Mouse (Mus musculus): ENCODE results near the gene Gm14085. TPM values are rescaled to one million over a fixed set of nuclear protein-coding genes. Genes with fewer than 3 reads are reported as not detected.
"Not testable (repeated sequence)": the region's sequence is repeated elsewhere in the genome, so short reads cannot be mapped to it uniquely, and the experiment has no call there.

The Gm14085 gene
- polyA plus RNA-seq, 1 experiment from 2014 or later: not detected

DNA sequence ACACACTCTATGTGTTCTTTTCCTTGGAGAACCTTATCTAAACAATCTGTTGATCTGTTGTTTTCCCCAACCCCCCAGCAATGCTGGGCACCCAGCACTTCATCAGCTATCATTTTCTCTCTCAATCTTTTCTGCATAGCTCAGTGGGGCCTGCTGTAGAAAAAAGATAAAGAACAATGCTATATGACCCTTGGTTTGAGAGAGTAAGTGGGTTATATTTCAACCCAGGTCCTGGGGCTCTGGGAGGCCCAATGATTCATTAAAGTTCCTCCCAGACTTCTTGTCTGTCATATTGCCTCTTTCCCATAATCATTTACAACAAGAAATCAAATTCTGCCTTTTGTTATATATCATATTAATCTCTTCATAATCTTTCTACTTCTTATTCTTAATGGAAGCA, 1.4 kb downstream of the Gm14085 start:
- H3K4me1 ChIP-seq; H3K9me3 ChIP-seq (replicated peaks); H3K36me3 ChIP-seq; H3K4me3 ChIP-seq; H3K9ac ChIP-seq; H3K4me2 ChIP-seq (replicated peaks); H3K27me3 ChIP-seq; H3K27ac ChIP-seq; ATAC-seq (ENCODE audit: low FRiP score): not testable (repeated sequence)

DNA sequence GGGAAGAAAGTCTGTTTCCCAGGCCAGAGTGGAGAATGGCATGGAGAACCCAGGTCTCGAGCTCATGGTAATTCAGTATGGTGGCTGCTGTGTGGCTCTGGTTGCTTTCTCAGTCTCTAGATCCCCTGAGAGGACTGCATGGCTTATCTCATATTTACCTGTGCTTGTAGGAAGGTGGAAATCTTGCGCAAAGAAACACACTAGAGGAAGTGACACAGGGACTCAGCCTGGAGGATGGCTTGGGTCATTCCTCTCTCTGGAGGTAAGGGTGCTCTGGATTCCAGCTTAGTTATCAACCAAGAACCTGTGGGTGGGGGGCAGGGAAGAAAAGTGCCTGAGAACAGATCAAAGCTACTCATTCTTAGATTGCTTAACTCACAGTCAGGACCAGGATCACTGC, 1.9 kb downstream of the Gm14085 start:
- no peak for ATAC-seq (ENCODE audit: low FRiP score)
- Histone ChIP-seq H3K4me1 (no peaks in the 10 kb centered on the region), H3K9ac (no peak overlapping the region), H3K4me2 (replicated peaks) (no peak overlapping the region), H3K9me3 (replicated peaks) (no peaks in the 10 kb centered on the region), H3K36me3 (no peaks in the 10 kb centered on the region), H3K27me3 (no peaks in the 10 kb centered on the region), H3K27ac (no peak overlapping the region), H3K4me3 (no peak overlapping the region)
- WGBS: 93% methylated on average over 2 of the region's 2 CpGs

DNA sequence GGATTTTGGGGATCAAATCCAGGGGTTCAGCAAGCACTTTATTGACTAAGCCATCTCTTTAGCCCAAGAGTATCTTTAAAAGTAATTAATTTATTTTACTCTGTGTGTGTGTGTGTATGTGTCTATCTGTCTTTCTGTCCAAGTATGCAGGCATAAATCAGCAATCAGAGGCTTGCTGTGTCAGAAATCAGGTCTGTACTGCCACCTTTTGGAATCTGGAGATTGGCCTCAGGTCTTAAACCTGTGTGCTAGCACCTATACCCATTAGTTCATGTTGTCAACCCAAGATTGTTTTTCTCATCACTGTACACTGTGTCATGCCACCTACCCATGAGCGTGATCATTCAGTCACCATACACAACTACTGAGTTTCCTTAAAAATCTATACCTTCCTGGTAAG, 45.0 kb downstream of the Gm14085 start:
- H3K4me2 ChIP-seq (replicated peaks); H3K36me3 ChIP-seq; H3K27me3 ChIP-seq; ATAC-seq (ENCODE audit: low FRiP score); H3K9ac ChIP-seq; H3K4me1 ChIP-seq; H3K9me3 ChIP-seq (replicated peaks); H3K27ac ChIP-seq; H3K4me3 ChIP-seq: not testable (repeated sequence)
- 92% methylated on average over 1 of the region's 1 CpGs for WGBS

DNA sequence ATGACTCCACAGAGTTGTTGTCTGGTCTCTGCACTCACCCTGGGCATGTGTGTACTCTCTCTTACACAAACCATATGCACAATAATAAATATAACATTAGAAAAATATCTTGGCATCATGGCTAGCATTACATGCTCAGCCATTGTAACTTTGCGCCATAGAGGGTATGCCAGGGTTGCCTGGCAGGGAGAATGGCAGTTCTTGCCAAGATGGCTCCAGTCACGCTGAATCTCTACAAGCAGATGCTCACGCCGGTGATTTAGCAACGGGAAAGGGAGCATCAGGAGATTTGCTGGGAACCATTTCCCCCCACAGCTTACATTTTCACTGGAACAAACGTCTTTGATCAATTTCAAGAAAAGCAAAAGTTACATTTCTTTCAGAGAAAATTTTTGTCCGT, 46.5 kb downstream of the Gm14085 start:
- H3K4me3 ChIP-seq: no peak overlapping the region
- no peak overlapping the region for H3K9ac ChIP-seq
- 92% methylated on average over 7 of the region's 7 CpGs for WGBS
- ATAC-seq (ENCODE audit: low FRiP score): no peak
- no peaks in the 10 kb centered on the region for H3K27me3 ChIP-seq
- H3K36me3 ChIP-seq: no peaks in the 10 kb centered on the region
- H3K4me1 ChIP-seq: no peaks in the 10 kb centered on the region
- no peaks in the 10 kb centered on the region for H3K9me3 ChIP-seq (replicated peaks)
- H3K4me2 ChIP-seq (replicated peaks): no peak overlapping the region
- no peak overlapping the region for H3K27ac ChIP-seq

DNA sequence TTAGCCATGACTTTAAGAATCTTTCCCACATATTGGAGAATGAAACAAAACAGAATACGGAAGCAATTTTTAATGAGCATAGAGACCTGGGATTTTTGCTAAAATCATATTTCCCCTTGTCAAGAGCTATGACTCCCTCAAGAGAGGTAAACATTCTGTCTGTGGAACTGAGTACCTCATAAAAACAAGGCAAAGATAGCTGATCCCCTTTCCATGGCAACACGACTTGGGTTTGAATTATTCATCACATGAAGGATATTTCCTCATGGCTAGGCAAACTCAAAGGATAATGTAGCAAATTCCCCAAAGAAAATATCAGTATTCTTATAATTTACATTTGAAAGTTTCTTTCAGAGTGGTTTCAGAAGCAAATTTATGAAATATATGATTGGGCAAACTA, 47.0 kb downstream of the Gm14085 start:
- Histone ChIP-seq H3K4me2 (replicated peaks) (no peak overlapping the region), H3K4me1 (no peaks in the 10 kb centered on the region), H3K9ac (no peak overlapping the region), H3K27me3 (no peaks in the 10 kb centered on the region), H3K27ac (no peak overlapping the region), H3K4me3 (no peak overlapping the region), H3K9me3 (replicated peaks) (no peaks in the 10 kb centered on the region), H3K36me3 (no peaks in the 10 kb centered on the region)
- ATAC-seq (ENCODE audit: low FRiP score): no peak
- WGBS: 78% methylated on average over 2 of the region's 2 CpGs

DNA sequence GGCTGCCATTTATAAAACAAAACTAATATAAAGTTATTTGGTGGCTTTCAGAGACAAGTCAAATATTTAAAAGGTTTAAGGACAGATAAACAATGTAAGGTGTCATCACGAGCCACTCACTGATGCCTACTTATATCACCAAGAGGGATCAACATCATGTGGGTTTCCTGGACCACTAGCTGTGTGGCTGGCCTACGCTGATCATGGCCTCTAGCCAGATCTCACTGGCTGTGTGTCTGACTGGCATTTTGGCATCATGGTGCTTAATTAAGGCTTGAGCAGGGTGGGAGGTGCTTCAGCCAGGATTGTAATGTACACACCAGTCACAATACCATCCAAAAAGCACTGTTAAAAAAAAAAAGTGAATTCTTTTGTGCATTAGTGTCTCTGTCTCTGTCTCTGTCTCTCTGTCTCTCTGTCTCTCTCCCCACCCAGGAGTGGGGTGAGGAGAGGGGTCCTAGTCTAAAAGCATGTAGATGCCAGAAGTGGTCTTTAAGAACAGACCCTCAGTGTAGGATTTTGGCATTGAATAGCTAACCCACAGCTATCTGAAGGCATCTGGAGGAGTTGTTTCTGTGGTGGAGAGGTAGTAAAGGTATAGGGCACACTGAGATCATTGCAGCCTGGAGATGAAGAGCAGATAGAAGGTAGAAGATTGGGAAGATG, 47.5 kb downstream of the Gm14085 start:
- H3K9me3 ChIP-seq (replicated peaks): no peaks in the 10 kb centered on the region
- H3K4me1 ChIP-seq: no peaks in the 10 kb centered on the region
- H3K27ac ChIP-seq: no peak overlapping the region
- no peak overlapping the region for H3K9ac ChIP-seq
- H3K4me2 ChIP-seq (replicated peaks): no peak overlapping the region
- no peaks in the 10 kb centered on the region for H3K27me3 ChIP-seq
- H3K36me3 ChIP-seq: no peaks in the 10 kb centered on the region
- no peak overlapping the region for H3K4me3 ChIP-seq
- 73% methylated on average over 2 of the region's 2 CpGs for whole genome bisulfite sequencing
- ATAC-seq (ENCODE audit: low FRiP score): 0 out of 2 replicates have a peak, but pooled peaks have one; percentile 35

DNA sequence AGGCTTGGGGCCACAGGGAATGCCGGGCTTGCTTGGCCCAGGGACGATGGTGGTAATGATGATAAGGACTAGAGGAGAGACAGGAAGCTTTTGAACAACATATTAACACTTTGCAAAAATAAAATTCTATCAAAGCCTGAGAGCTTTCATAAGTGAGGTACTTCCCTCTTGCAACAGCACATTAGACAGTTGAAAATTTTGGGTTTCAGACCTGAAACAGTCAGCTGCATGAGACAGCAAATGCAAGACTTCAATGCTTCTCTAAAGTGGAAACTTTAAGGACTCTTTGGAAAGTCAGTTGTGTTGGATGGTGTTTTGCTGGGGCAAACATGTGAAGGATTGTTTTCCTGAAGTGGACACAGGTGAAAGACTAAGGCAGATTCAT, 48.1 kb downstream of the Gm14085 start:
- no peak overlapping the region for H3K27ac ChIP-seq
- H3K9me3 ChIP-seq (replicated peaks): no peaks in the 10 kb centered on the region
- ATAC-seq (ENCODE audit: low FRiP score): no peak
- H3K4me1 ChIP-seq: no peaks in the 10 kb centered on the region
- WGBS: 91% methylated on average over 2 of the region's 2 CpGs
- H3K4me3 ChIP-seq: no peak overlapping the region
- no peaks in the 10 kb centered on the region for H3K27me3 ChIP-seq
- H3K4me2 ChIP-seq (replicated peaks): no peak overlapping the region
- H3K9ac ChIP-seq: no peak overlapping the region
- H3K36me3 ChIP-seq: no peaks in the 10 kb centered on the region

DNA sequence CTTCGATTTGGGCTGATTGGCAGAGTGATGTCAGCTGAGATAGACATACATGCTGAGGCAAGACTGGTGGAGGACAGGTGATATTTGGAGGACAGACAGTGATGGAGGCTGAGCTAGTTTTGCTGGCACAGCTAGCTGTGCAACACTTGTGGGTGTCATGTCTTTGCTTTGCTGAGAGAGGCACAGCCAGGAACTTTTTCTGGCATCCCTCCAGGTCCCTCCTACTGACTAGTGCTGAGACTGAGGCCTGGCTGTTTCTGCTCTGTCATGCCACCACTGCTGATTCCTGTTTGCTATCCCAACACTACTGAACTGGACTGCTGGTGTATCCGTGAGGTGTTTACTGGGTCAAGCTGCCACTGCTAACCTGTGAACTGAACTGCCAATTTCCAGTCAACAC, 48.6 kb downstream of the Gm14085 start:
- ATAC-seq (ENCODE audit: low FRiP score): no peak
- 89% methylated on average over 2 of the region's 2 CpGs for WGBS

DNA sequence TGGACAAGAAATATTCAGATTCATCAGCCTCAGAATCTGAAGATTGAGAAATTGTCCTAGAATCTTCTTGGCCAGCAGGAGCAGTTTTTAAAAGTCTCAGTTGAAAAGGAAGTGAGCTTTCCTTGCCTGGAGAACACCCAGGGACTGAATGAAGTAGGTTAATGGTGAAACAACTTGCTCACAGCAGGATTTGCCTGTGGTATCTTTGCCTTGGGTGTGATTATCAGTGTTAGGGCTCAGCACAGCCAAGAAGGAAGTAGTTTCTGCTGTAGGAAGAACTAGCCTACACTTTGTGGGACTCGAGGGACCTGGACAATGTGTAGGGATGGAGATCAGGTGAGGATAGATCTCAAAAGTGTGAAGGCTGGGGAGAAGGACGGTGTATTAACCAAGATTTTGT, 49.9 kb downstream of the Gm14085 start:
- no peak overlapping the region for H3K4me2 ChIP-seq (replicated peaks)
- no peaks in the 10 kb centered on the region for H3K9me3 ChIP-seq (replicated peaks)
- 81% methylated on average over 2 of the region's 2 CpGs for WGBS
- no peaks in the 10 kb centered on the region for H3K36me3 ChIP-seq
- no peaks in the 10 kb centered on the region for H3K27me3 ChIP-seq
- no peak overlapping the region for H3K4me3 ChIP-seq
- no peaks in the 10 kb centered on the region for H3K4me1 ChIP-seq
- ATAC-seq (ENCODE audit: low FRiP score): no peak
- no peak overlapping the region for H3K9ac ChIP-seq
- no peak overlapping the region for H3K27ac ChIP-seq

More for the DNA sequence above, 48.6 kb downstream of the Gm14085 start:
- no peak overlapping the region for H3K4me2 ChIP-seq (replicated peaks)
- H3K4me1 ChIP-seq: no peaks in the 10 kb centered on the region
- H3K27me3 ChIP-seq: no peaks in the 10 kb centered on the region
- H3K9me3 ChIP-seq (replicated peaks): no peaks in the 10 kb centered on the region
- no peak overlapping the region for H3K4me3 ChIP-seq
- no peak overlapping the region for H3K9ac ChIP-seq
- no peaks in the 10 kb centered on the region for H3K36me3 ChIP-seq
- no peak overlapping the region for H3K27ac ChIP-seq

DNA sequence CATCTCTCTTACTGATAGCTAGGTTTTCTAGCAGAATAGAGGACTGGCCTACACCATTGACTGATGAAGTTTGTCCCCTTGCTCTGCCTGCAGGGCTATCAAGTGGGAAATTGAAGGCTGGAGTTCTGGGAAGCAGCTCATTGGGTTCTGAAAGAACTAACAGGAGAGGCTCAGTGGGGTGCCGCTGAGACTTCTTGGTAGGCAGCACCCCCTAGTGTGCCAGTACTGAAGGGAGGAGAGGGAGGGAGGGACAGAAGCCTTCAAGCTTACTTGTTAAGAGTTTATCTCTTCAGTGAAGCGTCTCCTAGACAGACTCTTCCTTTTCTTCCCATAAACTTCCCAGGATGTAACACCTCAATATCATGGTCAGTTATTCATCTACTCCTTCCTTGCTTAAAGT, 73.6 kb downstream of the Gm14085 start:
- no peak for ATAC-seq (ENCODE audit: low FRiP score)
- H3K9me3 ChIP-seq (replicated peaks): no peaks in the 10 kb centered on the region
- 23% methylated on average over 2 of the region's 2 CpGs for WGBS
- no peaks in the 10 kb centered on the region for H3K27me3 ChIP-seq
- H3K36me3 ChIP-seq: no peaks in the 10 kb centered on the region
- no peaks in the 10 kb centered on the region for H3K4me1 ChIP-seq
- H3K4me3 ChIP-seq: no peak overlapping the region
- no peak overlapping the region for H3K9ac ChIP-seq
- H3K4me2 ChIP-seq (replicated peaks): no peak overlapping the region
- H3K27ac ChIP-seq: no peak overlapping the region

DNA sequence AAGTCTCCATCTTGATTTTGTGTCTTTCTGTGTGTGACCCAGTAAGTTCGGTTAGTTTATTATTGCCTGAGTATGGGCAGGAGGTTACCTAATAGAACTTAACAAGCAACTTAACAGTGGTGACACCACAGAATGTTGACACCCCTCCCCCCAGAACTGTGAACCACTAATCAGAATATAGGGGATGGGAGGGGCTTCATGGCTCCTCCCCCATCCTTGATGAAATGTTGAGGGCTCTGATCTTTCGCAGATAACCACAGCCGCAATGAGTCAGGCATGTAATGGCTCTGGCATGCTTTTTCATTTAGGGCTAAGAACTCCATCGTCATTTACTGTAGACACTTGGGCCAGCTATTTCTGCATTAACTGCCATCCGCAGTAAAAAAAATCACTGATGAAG, 76.5 kb downstream of the Gm14085 start:
- H3K4me1 ChIP-seq: no peaks in the 10 kb centered on the region
- no peak overlapping the region for H3K4me2 ChIP-seq (replicated peaks)
- H3K36me3 ChIP-seq: no peaks in the 10 kb centered on the region
- H3K9ac ChIP-seq: no peak overlapping the region
- no peaks in the 10 kb centered on the region for H3K27me3 ChIP-seq
- H3K9me3 ChIP-seq (replicated peaks): no peaks in the 10 kb centered on the region
- 95% methylated on average over 5 of the region's 5 CpGs for WGBS
- ATAC-seq (ENCODE audit: low FRiP score): no peak
- no peak overlapping the region for H3K4me3 ChIP-seq
- no peak overlapping the region for H3K27ac ChIP-seq

DNA sequence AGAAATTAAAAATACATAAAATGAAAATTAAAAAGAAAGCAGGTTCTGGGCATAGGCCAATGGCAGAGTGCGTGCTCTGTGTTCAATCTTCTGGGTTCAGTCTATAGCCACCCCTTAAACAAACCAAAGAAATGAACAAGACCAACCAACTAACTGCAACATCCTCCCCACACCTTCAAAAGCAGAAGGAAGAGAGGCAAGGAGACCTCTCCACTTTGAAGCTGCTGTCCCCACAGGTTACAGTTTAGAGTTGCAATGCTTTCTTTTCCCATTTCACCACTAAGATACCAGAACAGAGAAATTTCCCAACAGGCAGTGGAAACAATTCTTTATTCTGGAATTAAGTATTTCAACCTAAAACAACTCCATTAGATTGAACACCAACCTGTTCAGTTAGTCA, 77.5 kb downstream of the Gm14085 start:
- Histone ChIP-seq H3K4me2 (replicated peaks) (no peak overlapping the region), H3K9me3 (replicated peaks) (no peaks in the 10 kb centered on the region), H3K36me3 (no peaks in the 10 kb centered on the region), H3K4me1 (no peaks in the 10 kb centered on the region), H3K27ac (no peak overlapping the region), H3K4me3 (no peak overlapping the region), H3K27me3 (no peaks in the 10 kb centered on the region), H3K9ac (no peak overlapping the region)
- WGBS: 93% methylated on average over 1 of the region's 1 CpGs
- no peak for ATAC-seq (ENCODE audit: low FRiP score)

DNA sequence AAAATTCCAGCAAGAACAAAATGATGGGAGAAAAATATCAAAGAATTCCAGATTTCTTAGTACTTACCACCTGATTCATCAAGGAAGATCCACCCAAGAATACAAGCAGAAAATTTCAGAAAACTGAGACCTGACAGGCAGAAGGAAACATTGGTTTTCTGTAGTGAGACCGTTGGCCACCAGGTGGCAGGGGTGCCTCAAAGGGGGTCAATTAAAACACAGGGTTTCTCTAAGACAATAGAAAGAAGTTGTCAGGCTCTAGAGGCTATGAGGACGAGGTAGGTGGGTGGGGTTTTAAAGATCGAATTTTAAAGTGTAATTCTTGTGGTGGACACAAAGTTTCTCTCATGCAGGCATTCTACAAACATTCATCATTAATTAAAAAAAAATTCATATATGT, 84.7 kb downstream of the Gm14085 start:
- no peak for ATAC-seq (ENCODE audit: low FRiP score)
- H3K9ac ChIP-seq: no peak overlapping the region
- no peaks in the 10 kb centered on the region for H3K27me3 ChIP-seq
- H3K27ac ChIP-seq: no peak overlapping the region
- no peaks in the 10 kb centered on the region for H3K9me3 ChIP-seq (replicated peaks)
- H3K4me1 ChIP-seq: no peaks in the 10 kb centered on the region
- H3K36me3 ChIP-seq: no peaks in the 10 kb centered on the region
- 13% methylated on average over 3 of the region's 3 CpGs for WGBS
- no peak overlapping the region for H3K4me3 ChIP-seq
- no peak overlapping the region for H3K4me2 ChIP-seq (replicated peaks)
